11 mouse cellular contexts compared by ENCODE assay signal in genomic region chr9:59551620-59552031, GRCm38 (mm10). TPM values are rescaled to one million over a fixed set of nuclear protein-coding genes. Genes with fewer than 3 reads are reported as not detected.
DNase-seq lines count a peak whose midpoint lies in the region; ATAC-seq and TF ChIP-seq lines count a peak whose summit lies in the region.
"Had no signal": no experiment of that assay in that cellular context is flagged by ENCODE, and none has a peak within 500 bp of the region (broad histone marks: within the 10 kb centered on the region; RNA-seq: fewer than 3 reads in every experiment).

No protein-coding gene starts in this region.

- no peak overlapping the region for H3K9ac ChIP-seq in forebrain, embryonic 14.5 days (ENCODE audit: low read length)
- H3K9ac ChIP-seq in forebrain, embryonic 16.5 days (replicated peaks; ENCODE audit: low read depth, low read length), result no peak overlapping the region

- H3K27me3 ChIP-seq in forebrain, embryonic 14.5 days (replicated peaks; ENCODE audit: control insufficient read depth, insufficient read depth, low read length), result no peaks in the 10 kb centered on the region
- H3K27me3 ChIP-seq in forebrain, embryonic 16.5 days (replicated peaks; ENCODE audit: control insufficient read depth, insufficient read depth, low read length), result no peaks in the 10 kb centered on the region
- H3K27me3 ChIP-seq: Patski had no signal

- H3K4me2 ChIP-seq in forebrain, embryonic 14.5 days (ENCODE audit: low read length), result no peak overlapping the region
- H3K4me2 ChIP-seq in forebrain, embryonic 16.5 days (ENCODE audit: low read length), result no peak overlapping the region

- H3K27ac ChIP-seq in left cerebral cortex, adult 2 months, result no peak overlapping the region; the same call in 1 of the 2 replicates
- H3K27ac ChIP-seq in forebrain, embryonic 14.5 days (ENCODE audit: low read depth, low read length), result no peak overlapping the region
- no peak overlapping the region for H3K27ac ChIP-seq in forebrain, embryonic 16.5 days (ENCODE audit: low read length)

- intact Hi-C loops in left cerebral cortex, adult 2 months (cut with DNase I), result loop anchor here (5.0 kb wide), 1 partner anchor 119 kb away; no protein-coding TSS in a partner anchor
- intact Hi-C loops in left cerebral cortex, postnatal 14 days (cut with DNase I), result no loop called here

- DNase-seq in left cerebral cortex, adult 2 months (ENCODE audit: extremely low spot score in 1 of 2, low spot score in 2 of 2), result peak; percentile 42 to 72
- no peak for DNase-seq in left cerebral cortex, postnatal 14 days (ENCODE audit: low spot score in 2 of 2)
- peak; percentile 28 for DNase-seq in gastrocnemius, postnatal 10 days
- DNase-seq in kidney, postnatal 14 days, result peak; percentile 38
- DNase-seq in right cerebral cortex, postnatal 36 days (ENCODE audit: low spot score in 2 of 2), result peak; percentile 47 to 54
- no peak for DNase-seq in forebrain, embryonic 14.5 days (ENCODE audit: low spot score)
- no peak for DNase-seq in urinary bladder, adult 2 months (ENCODE audit: low spot score)

- peaks cover 23% of the 10 kb centered on the region for H3K36me3 ChIP-seq in forebrain, embryonic 14.5 days (ENCODE audit: control insufficient read depth, insufficient read depth, low read length)
- peaks cover under 1% of the 10 kb centered on the region; the same call in 1 of the 2 replicates for H3K36me3 ChIP-seq in forebrain, embryonic 16.5 days (ENCODE audit: control insufficient read depth, insufficient read depth)

- WGBS in forebrain, embryonic 14.5 days, result 86% methylated on average over 3 of the region's 3 CpGs
- WGBS in forebrain, embryonic 16.5 days, result 83% methylated on average over 3 of the region's 3 CpGs

- H3K9me3 ChIP-seq in forebrain, embryonic 14.5 days (replicated peaks; ENCODE audit: control insufficient read depth, low read length), result no peaks in the 10 kb centered on the region
- H3K9me3 ChIP-seq in forebrain, embryonic 16.5 days (ENCODE audit: control insufficient read depth, low read length), result no peaks in the 10 kb centered on the region

- no peak for ATAC-seq in forebrain, embryonic 14.5 days
- no peak for ATAC-seq in forebrain, embryonic 16.5 days
- ATAC-seq: Patski had no signal

- no peaks in the 10 kb centered on the region for H3K4me1 ChIP-seq in forebrain, embryonic 14.5 days (ENCODE audit: control insufficient read depth, insufficient read depth, low read length)
- no peaks in the 10 kb centered on the region for H3K4me1 ChIP-seq in forebrain, embryonic 16.5 days (replicated peaks; ENCODE audit: control insufficient read depth, insufficient read depth, low read length)

- H3K4me3 ChIP-seq in left cerebral cortex, adult 2 months, result no peak overlapping the region
- no peak overlapping the region for H3K4me3 ChIP-seq in forebrain, embryonic 14.5 days (ENCODE audit: low read depth, low read length)
- no peak overlapping the region for H3K4me3 ChIP-seq in forebrain, embryonic 16.5 days (replicated peaks; ENCODE audit: low read length)

- TF ChIP-seq CTCF in left cerebral cortex, adult 2 months (IDR thresholded peaks at IDR 0.05), result no peak

RNA-seq across cellular contexts. Expression of gene Tmem202, which starts 12.0 kb away (rescaled TPM):
- 1 to 10 TPM; 3.7 to 4.1 TPM for total RNA-seq in left cerebral cortex, adult 2 months (2021)
- total RNA-seq in left cerebral cortex, postnatal 14 days (2021), result 1 to 10 TPM; 2.0 to 3.5 TPM
- under 1 TPM; 0.56 to 0.63 TPM for total RNA-seq in gastrocnemius, postnatal 10 days (2021)
- polyA plus RNA-seq in forebrain, embryonic 14.5 days (2014; fragmentation: Nextera tagmentation; extraction: Ambion mirVana), result 0.27 and 0.82 TPM in 2 replicates
- 0.45 and 0.58 TPM in 2 replicates for polyA plus RNA-seq in forebrain, embryonic 16.5 days (2015; fragmentation: Nextera tagmentation; extraction: Ambion mirVana)
- 1.3 and 1.5 TPM in 2 replicates for polyA plus RNA-seq in urinary bladder, adult 2 months (2012; rRNA removed)
- polyA plus RNA-seq: embryonic facial prominence, embryonic 11.5 days; large intestine, adult 2 months had no signal

RNA-seq across cellular contexts. Expression of gene Hexa, which starts 12.3 kb away (rescaled TPM):
- total RNA-seq in left cerebral cortex, adult 2 months (2021), result 10 to 100 TPM; 49.3 to 53.1 TPM
- 10 to 100 TPM; 40.1 to 43.3 TPM for total RNA-seq in left cerebral cortex, postnatal 14 days (2021)
- total RNA-seq in gastrocnemius, postnatal 10 days (2021), result 10 to 100 TPM; 25.7 to 37.4 TPM
- 60.7 and 61.6 TPM in 2 replicates for polyA plus RNA-seq in forebrain, embryonic 14.5 days (2014; fragmentation: Nextera tagmentation; extraction: Ambion mirVana)
- 51.3 and 55.7 TPM in 2 replicates for polyA plus RNA-seq in forebrain, embryonic 16.5 days (2015; fragmentation: Nextera tagmentation; extraction: Ambion mirVana)
- polyA plus RNA-seq in urinary bladder, adult 2 months (2012; rRNA removed), result 103 and 106 TPM in 2 replicates

RNA-seq across cellular contexts. Expression of gene Celf6, which starts 26.1 kb away (rescaled TPM):
- total RNA-seq in left cerebral cortex, adult 2 months (2021), result 10 to 100 TPM; 28.8 to 30.6 TPM
- total RNA-seq in left cerebral cortex, postnatal 14 days (2021), result 10 to 100 TPM; 27.1 to 28.5 TPM
- not detected for total RNA-seq in gastrocnemius, postnatal 10 days (2021)
- 14.0 and 20.3 TPM in 2 replicates for polyA plus RNA-seq in forebrain, embryonic 14.5 days (2014; fragmentation: Nextera tagmentation; extraction: Ambion mirVana)
- polyA plus RNA-seq in forebrain, embryonic 16.5 days (2015; fragmentation: Nextera tagmentation; extraction: Ambion mirVana), result 29.5 and 42.0 TPM in 2 replicates
- 0.19 and 0.21 TPM in 2 replicates for polyA plus RNA-seq in urinary bladder, adult 2 months (2012; rRNA removed)
- polyA plus RNA-seq: Patski had no signal

Comparison
In these comparisons a context has a peak if more than half of its experiments do, and no peak if none do; other contexts are left out.
1. DNase-seq: peak in left cerebral cortex, adult 2 months (2 of 2), gastrocnemius, postnatal 10 days (single experiment), kidney, postnatal 14 days (single experiment) and right cerebral cortex, postnatal 36 days (2 of 2); none in left cerebral cortex, postnatal 14 days (0 of 2), forebrain, embryonic 14.5 days (single experiment) and urinary bladder, adult 2 months (single experiment).
2. RNA of gene Celf6, which starts 26.1 kb away (total RNA-seq): 28.8 to 30.6 TPM in left cerebral cortex, adult 2 months and 27.1 to 28.5 TPM in left cerebral cortex, postnatal 14 days; not detected in gastrocnemius, postnatal 10 days; every median in the first group is over 10 times any median in the second.